Mouse (Mus musculus): ENCODE data around the gene Gm37240.

GRCm38 (mm10) chr3:84723996-84724395 lies 1163.3 kb downstream of the Gm37240 start:
- TF ChIP-seq CTCF (IDR thresholded peaks at IDR 0.05; ENCODE audit: low read depth) (no peak), EP300 (optimal IDR thresholded peaks at IDR 0.05) (no peak)
